Mouse (Mus musculus) forebrain, embryonic 11.5 days (tissue): ENCODE data around the gene Smim4. TPM values are rescaled to one million over a fixed set of nuclear protein-coding genes. Genes with fewer than 3 reads are reported as not detected.
A peak's percentile ranks its signal among the peaks of the same experiment; 100 is the strongest.

Experiments used
- ATAC-seq: fragments of 200-750 bp; cut with Nextera tagmentation; replicated peaks from 2 replicates; pipeline ENCODE4 v1.8.0; 2017; ENCODE audit warnings: moderate TSS enrichment; ENCODE audit not compliant: low FRiP score
- DNase-seq: peaks from one replicate; pipeline ENCODE4 v3.0.0-alpha.2; 2017; ENCODE audit warnings: low spot score
- H3K27ac ChIP-seq: fragments of 300-500 bp; sonication (generic); 2 replicates; pipeline ENCODE4 v1.5.1; 2014; ENCODE audit warnings: low read depth, low read length
- H3K27me3 ChIP-seq: fragments of 300-500 bp; sonication (generic); 2 replicates; pipeline ENCODE4 v1.6.1; 2014; ENCODE audit warnings: mild to moderate bottlenecking, low read length, mixed read lengths; ENCODE audit not compliant: control insufficient read depth, insufficient read depth
- H3K36me3 ChIP-seq: fragments of 300-500 bp; sonication (generic); 2 replicates; pipeline ENCODE4 v1.6.1; 2014; ENCODE audit warnings: mild to moderate bottlenecking, low read length, moderate library complexity, mixed read lengths; ENCODE audit not compliant: control insufficient read depth, insufficient read depth
- H3K4me1 ChIP-seq: fragments of 300-500 bp; sonication (generic); replicated peaks from 2 replicates; pipeline ENCODE4 v1.6.1; 2014; ENCODE audit warnings: low read length, mixed read lengths; ENCODE audit not compliant: control insufficient read depth, insufficient read depth
- H3K4me2 ChIP-seq: fragments of 300-500 bp; sonication (generic); 2 replicates; pipeline ENCODE4 v1.6.1; 2014; ENCODE audit warnings: low read depth, mild to moderate bottlenecking, low read length, moderate library complexity, mixed read lengths; ENCODE audit not compliant: severe bottlenecking
- H3K4me3 ChIP-seq: fragments of 300-500 bp; sonication (generic); 2 replicates; pipeline ENCODE4 v1.5.1; 2014; ENCODE audit warnings: low read depth, low read length
- H3K9ac ChIP-seq: fragments of 300-500 bp; sonication (generic); 2 replicates; pipeline ENCODE4 v1.6.1; 2014; ENCODE audit warnings: low read length
- H3K9me3 ChIP-seq: fragments of 300-500 bp; sonication (generic); 2 replicates; pipeline ENCODE4 v1.6.1; 2016; ENCODE audit warnings: low read length, mixed read lengths; ENCODE audit not compliant: control insufficient read depth
- WGBS: fragments of 180-500 bp; shearing (Covaris S2); extraction: QIAGEN DNeasy Blood & Tissue Kit; methylation state at CpG from one replicate; pipeline ENCODE4 v1.1.7; 2014; 5-methylcytosine and 5-hydroxymethylcytosine counted together
- polyA plus RNA-seq: library from polyadenylated mRNA; unstranded; fragments of >200 nt; fragmentation: Nextera tagmentation; extraction: Ambion mirVana; gene quantifications from 2 replicates; pipeline ENCODE4 v1.2.1, GENCODE M21; 2014

Smim4 gene
- polyA plus RNA-seq, 1 experiment from 2014 or later: 50.9 TPM

GRCm38 (mm10) chr14:31137281-31137595 lies 8.5 kb upstream of the Smim4 start:
- Histone ChIP-seq H3K4me3 (no peak overlapping the region), H3K4me2 (no peak overlapping the region), H3K36me3 (peaks cover 44% of the 10 kb centered on the region), H3K27ac (no peak overlapping the region), H3K27me3 (no peaks in the 10 kb centered on the region), H3K9ac (no peak overlapping the region), H3K9me3 (no peaks in the 10 kb centered on the region), H3K4me1 (peaks cover 11% of the 10 kb centered on the region)
- no peak for ATAC-seq
- WGBS: 94% methylated on average over 10 of the region's 10 CpGs
- DNase-seq: no peak

- Histone ChIP-seq H3K4me2 (no peak overlapping the region), H3K9me3 (no peaks in the 10 kb centered on the region), H3K36me3 (peaks cover 39% of the 10 kb centered on the region), H3K9ac (no peak overlapping the region), H3K4me1 (peaks cover 15% of the 10 kb centered on the region), H3K4me3 (no peak overlapping the region), H3K27ac (no peak overlapping the region), H3K27me3 (no peaks in the 10 kb centered on the region)
- 92% methylated on average over 26 of the region's 26 CpGs for WGBS
- ATAC-seq: no peak
- DNase-seq: peak; percentile 48
Observed at GRCm38 (mm10) chr14:31136411-31137280, 7.9 kb upstream of the Smim4 start.

- H3K4me1 ChIP-seq: peaks cover 15% of the 10 kb centered on the region
- H3K27ac ChIP-seq: no peak overlapping the region
- H3K4me3 ChIP-seq: no peak overlapping the region
- peaks cover 36% of the 10 kb centered on the region for H3K36me3 ChIP-seq
- H3K9ac ChIP-seq: no peak overlapping the region
- no peaks in the 10 kb centered on the region for H3K27me3 ChIP-seq
- H3K4me2 ChIP-seq: no peak overlapping the region
- H3K9me3 ChIP-seq: no peaks in the 10 kb centered on the region
- ATAC-seq: no peak
- WGBS: 96% methylated on average over 34 of the region's 34 CpGs
- peak; percentile 50 for DNase-seq
Observed at GRCm38 (mm10) chr14:31135495-31136410, 7.0 kb upstream of the Smim4 start.

GRCm38 (mm10) chr14:31134015-31135000 lies 5.6 kb upstream of the Smim4 start:
- H3K4me2 ChIP-seq: no peak overlapping the region
- DNase-seq (peak; percentile 47), ATAC-seq (no peak)
- peaks cover 21% of the 10 kb centered on the region for H3K4me1 ChIP-seq
- no peaks in the 10 kb centered on the region for H3K9me3 ChIP-seq
- H3K27ac ChIP-seq: no peak overlapping the region
- 92% methylated on average over 25 of the region's 25 CpGs for WGBS
- H3K27me3 ChIP-seq: no peaks in the 10 kb centered on the region
- no peak overlapping the region for H3K9ac ChIP-seq
- H3K4me3 ChIP-seq: no peak overlapping the region
- peaks cover 29% of the 10 kb centered on the region for H3K36me3 ChIP-seq

GRCm38 (mm10) chr14:31133023-31133665 lies 4.4 kb upstream of the Smim4 start:
- WGBS: 83% methylated on average over 11 of the region's 11 CpGs
- peak overlapping the region; percentile 12; the same call in 1 of the 2 replicates for H3K9ac ChIP-seq
- peak; percentile 50 for DNase-seq

GRCm38 (mm10) chr14:31132491-31132975 lies 3.8 kb upstream of the Smim4 start:
- Histone ChIP-seq H3K9me3 (no peaks in the 10 kb centered on the region), H3K27me3 (no peaks in the 10 kb centered on the region), H3K4me2 (peak overlapping the region; percentile 90), H3K4me3 (peak overlapping the region; percentile 93), H3K27ac (no peak overlapping the region), H3K36me3 (peaks cover 19% of the 10 kb centered on the region), H3K9ac (peak overlapping the region; percentile 90), H3K4me1 (peaks cover 21% of the 10 kb centered on the region)
- DNase-seq (peak; percentile 50), ATAC-seq (no peak)
- 89% methylated on average over 7 of the region's 7 CpGs for WGBS

More at GRCm38 (mm10) chr14:31133023-31133665, 4.4 kb upstream of the Smim4 start:
- Histone ChIP-seq H3K9me3 (no peaks in the 10 kb centered on the region), H3K36me3 (peaks cover 22% of the 10 kb centered on the region), H3K4me3 (no peak overlapping the region), H3K4me1 (peaks cover 21% of the 10 kb centered on the region), H3K4me2 (peak overlapping the region; percentile 90; the same call in 1 of the 2 replicates), H3K27me3 (no peaks in the 10 kb centered on the region), H3K27ac (no peak overlapping the region)
- no peak for ATAC-seq

- no peaks in the 10 kb centered on the region for H3K27me3 ChIP-seq
- 17% methylated on average over 6 of the region's 6 CpGs for WGBS
- peak overlapping the region; percentile 93 for H3K4me3 ChIP-seq
- H3K9me3 ChIP-seq: no peaks in the 10 kb centered on the region
- peak overlapping the region; percentile 90 for H3K4me2 ChIP-seq
- peak overlapping the region; percentile 90 for H3K9ac ChIP-seq
- ATAC-seq: no peak
- peaks cover 24% of the 10 kb centered on the region for H3K4me1 ChIP-seq
- DNase-seq: no peak
- H3K27ac ChIP-seq: no peak overlapping the region
- H3K36me3 ChIP-seq: peaks cover 19% of the 10 kb centered on the region
Observed at GRCm38 (mm10) chr14:31132031-31132430, 3.3 kb upstream of the Smim4 start.
